Mouse (Mus musculus) brain, adult 2 months (tissue): Measurements from ENCODE around the gene Zfc3h1.
A peak's percentile ranks its signal among the peaks of the same experiment; 100 is the strongest.

Experiments
- DNase-seq: peaks from one replicate; pipeline ENCODE4 v3.0.0; 2011; ENCODE audit warnings: low read depth, low spot score

The Zfc3h1 gene

DNA sequence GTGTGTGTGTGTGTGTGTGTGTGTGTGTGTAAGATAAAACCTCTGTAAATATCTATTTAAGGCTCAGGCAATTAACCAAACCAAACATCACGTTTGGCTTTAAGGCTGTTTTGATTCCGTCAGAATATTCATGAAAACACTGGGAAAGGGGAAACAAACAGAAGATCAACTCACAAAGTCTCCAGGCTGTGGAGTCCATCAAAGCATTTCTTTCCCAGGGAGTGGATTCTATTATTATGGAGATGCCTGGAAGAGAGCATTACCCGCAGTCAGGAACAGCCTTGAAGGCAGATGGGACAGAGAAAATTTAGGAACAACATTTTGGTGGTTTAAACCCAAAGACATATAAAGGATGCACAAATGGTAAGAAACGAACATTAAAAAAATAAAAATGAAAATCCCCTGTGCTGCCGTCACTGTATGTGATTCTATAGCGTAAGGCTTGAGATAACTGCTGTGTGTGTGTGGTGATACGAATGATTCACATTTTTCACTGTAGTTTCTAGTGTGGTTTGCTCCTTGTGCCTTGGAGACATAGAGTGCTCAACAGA lies 90.3 kb downstream of the Zfc3h1 start:
- no peak for DNase-seq

DNA sequence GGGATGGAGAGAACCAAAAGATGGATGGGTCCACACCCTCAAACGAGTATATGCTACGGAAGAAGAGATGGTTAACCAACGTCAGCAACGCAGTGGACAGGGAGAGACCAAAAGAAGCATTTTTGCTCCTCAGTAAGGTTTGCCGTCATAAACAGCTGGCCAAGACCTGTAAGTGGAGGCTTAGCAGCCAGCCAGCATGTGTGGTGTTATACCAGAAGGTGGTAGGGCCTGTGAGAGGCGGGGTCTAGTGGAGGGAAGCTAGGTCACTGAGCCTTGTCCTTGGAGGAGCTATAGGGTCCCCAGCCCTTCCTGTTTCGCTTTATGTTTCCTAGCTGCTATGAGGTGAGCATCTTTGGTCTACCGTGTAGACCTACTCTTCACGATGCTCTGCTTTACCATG lies 91.7 kb downstream of the Zfc3h1 start:
- DNase-seq: no peak

DNA sequence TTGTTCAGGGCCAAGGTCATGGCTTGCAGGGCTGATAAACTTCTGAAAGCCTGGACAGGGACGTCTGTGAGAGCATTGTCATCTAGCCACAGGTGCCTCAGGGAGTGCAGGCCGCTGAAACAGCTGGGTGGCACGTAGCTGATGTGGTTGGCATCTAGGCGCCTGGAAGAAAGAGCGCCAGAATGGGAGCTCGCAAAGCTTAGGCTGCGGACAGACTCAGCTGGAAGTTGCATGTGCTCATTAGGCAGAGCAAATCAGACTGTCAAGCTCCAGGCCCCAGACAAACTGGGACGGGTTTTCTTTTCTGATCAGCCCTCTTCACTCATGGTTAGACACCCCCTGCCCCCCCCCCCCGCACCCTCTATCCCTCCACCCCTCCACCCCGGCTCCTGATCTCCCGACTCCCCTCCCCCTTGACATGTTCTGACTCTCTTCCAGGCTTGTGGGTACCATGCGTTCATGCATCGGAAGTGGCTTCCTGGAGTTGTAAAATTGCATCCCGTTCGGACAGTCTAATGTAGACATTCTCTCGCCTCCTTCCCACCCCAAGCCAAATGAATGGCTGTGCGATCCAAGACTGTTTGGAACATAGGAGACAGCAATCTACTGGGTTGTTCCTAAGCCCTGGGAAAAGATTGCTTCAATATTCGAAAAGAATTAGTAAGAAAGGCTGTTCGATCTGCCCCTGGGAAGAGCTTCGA lies 93.8 kb downstream of the Zfc3h1 start:
- DNase-seq: peak; percentile 31
